Mouse (Mus musculus) MEL (cell line): ENCODE data around the gene Glipr1. TPM values are rescaled to one million over a fixed set of nuclear protein-coding genes. Genes with fewer than 3 reads are reported as not detected.
A peak's percentile ranks its signal among the peaks of the same experiment; 100 is the strongest.

Experiments used
- DNase-seq: peaks from one replicate; pipeline ENCODE4 v3.0.0; 2011; ENCODE audit warnings: low read depth, low spot score
- H3K27ac ChIP-seq: 2 replicates; pipeline ENCODE4 v1.5.1; 2012; ENCODE audit warnings: low read depth, mild to moderate bottlenecking, control low read depth, low read length, moderate library complexity; ENCODE audit not compliant: control insufficient read depth
- H3K27me3 ChIP-seq, 2 experiments: fragments of 150-350 bp in 1 of 2; sonication (generic) in 1 of 2; 2 replicates each; pipeline ENCODE4 v1.6.1; 2012; ENCODE audit warnings: low read length in 2 of 2, mild to moderate bottlenecking in 2 of 2, improper control_type of control experiment in 1 of 2, moderate library complexity in 1 of 2; ENCODE audit not compliant: insufficient read depth in 2 of 2, control insufficient read depth in 1 of 2
- H3K36me3 ChIP-seq, 2 experiments: 2 replicates each; pipeline ENCODE4 v1.6.1; 2012 to 2014; ENCODE audit warnings: low read length in 2 of 2, improper control_type of control experiment in 1 of 2, inconsistent platforms in 1 of 2, mild to moderate bottlenecking in 1 of 2; ENCODE audit not compliant: insufficient read depth in 2 of 2, control insufficient read depth in 1 of 2
- H3K4me1 ChIP-seq, 2 experiments: fragments of 150-350 bp in 1 of 2; sonication (generic) in 1 of 2; 2 replicates each; pipeline ENCODE4 v1.6.1; 2012; ENCODE audit warnings: low read length in 2 of 2, improper control_type of control experiment in 1 of 2, mild to moderate bottlenecking in 1 of 2; ENCODE audit not compliant: insufficient read depth in 2 of 2, control insufficient read depth in 1 of 2
- H3K4me3 ChIP-seq, 2 experiments: fragments of 150-350 bp in 1 of 2; sonication (generic) in 1 of 2; 2 replicates each; pipeline ENCODE4 v1.5.1; 2012; ENCODE audit warnings: low read depth in 2 of 2, low read length in 2 of 2, mild to moderate bottlenecking in 2 of 2, moderate library complexity in 2 of 2, control low read depth in 1 of 2, improper control_type of control experiment in 1 of 2; ENCODE audit not compliant: control insufficient read depth in 1 of 2, insufficient read depth in 1 of 2
- H3K79me2 ChIP-seq: 2 replicates; pipeline ENCODE4 v1.6.1; 2012; ENCODE audit warnings: mild to moderate bottlenecking, low read length, moderate library complexity; ENCODE audit not compliant: control insufficient read depth, poor library complexity, insufficient read depth
- H3K9ac ChIP-seq: 2 replicates; pipeline ENCODE4 v1.6.1; 2012; ENCODE audit warnings: low read depth, mild to moderate bottlenecking, control low read depth, low read length, moderate library complexity; ENCODE audit not compliant: control insufficient read depth, poor library complexity, severe bottlenecking
- H3K9me3 ChIP-seq: fragments of 150-350 bp; sonication (generic); replicated peaks from 2 replicates; pipeline ENCODE4 v1.6.1; 2012; ENCODE audit warnings: mild to moderate bottlenecking, low read length, improper control_type of control experiment, moderate library complexity; ENCODE audit not compliant: insufficient read depth
- BHLHE40 ChIP-seq: IDR thresholded peaks from 2 replicates; pipeline ENCODE4 v1.6.1; 2012; ENCODE audit warnings: low read depth, mild to moderate bottlenecking, inconsistent platforms, low read length, improper control_type of control experiment, borderline replicate concordance
- E2F4 ChIP-seq: IDR thresholded peaks from 2 replicates; pipeline ENCODE4 v1.6.1; 2011; ENCODE audit warnings: low read depth, low read length, improper control_type of control experiment, borderline replicate concordance
- ELF1 ChIP-seq: IDR thresholded peaks from 2 replicates; pipeline ENCODE4 v1.6.1; 2014; ENCODE audit warnings: low read depth, mild to moderate bottlenecking, inconsistent platforms, low read length, improper control_type of control experiment, moderate library complexity
- EP300 ChIP-seq, 2 experiments: IDR thresholded peaks; 2 replicates each; pipeline ENCODE4 v1.6.1; 2011; ENCODE audit warnings: improper control_type of control experiment in 2 of 2, low read length in 2 of 2, low read depth in 1 of 2, mild to moderate bottlenecking in 1 of 2
- ETS1 ChIP-seq: IDR thresholded peaks from 2 replicates; pipeline ENCODE4 v1.6.1; 2012; ENCODE audit warnings: low read depth, mild to moderate bottlenecking, inconsistent platforms, low read length, improper control_type of control experiment, moderate library complexity
- GABPA ChIP-seq: IDR thresholded peaks from 2 replicates; pipeline ENCODE4 v1.6.1; 2012; ENCODE audit warnings: low read depth, mild to moderate bottlenecking, inconsistent platforms, low read length, improper control_type of control experiment, moderate library complexity
- JUND ChIP-seq: IDR thresholded peaks from 2 replicates; pipeline ENCODE4 v1.6.1; 2011; ENCODE audit warnings: low read depth, mild to moderate bottlenecking, improper control_type of control experiment, low read length
- KAT2A ChIP-seq: conservative IDR thresholded peaks from 2 replicates; pipeline ENCODE4 v1.6.1; 2012; ENCODE audit warnings: low read depth, low read length, improper control_type of control experiment, inconsistent platforms
- MAFK ChIP-seq: IDR thresholded peaks from 2 replicates; pipeline ENCODE4 v1.6.1; 2011; ENCODE audit warnings: low read depth, mild to moderate bottlenecking, low read length, improper control_type of control experiment, borderline replicate concordance
- MAX ChIP-seq: IDR thresholded peaks from 2 replicates; pipeline ENCODE4 v1.6.1; 2011; ENCODE audit warnings: low read length, improper control_type of control experiment
- MAZ ChIP-seq: IDR thresholded peaks from 2 replicates; pipeline ENCODE4 v1.6.1; 2012; ENCODE audit warnings: low read depth, mild to moderate bottlenecking, inconsistent platforms, low read length, improper control_type of control experiment
- MEF2A ChIP-seq: IDR thresholded peaks from 2 replicates; pipeline ENCODE4 v1.6.1; 2014; ENCODE audit warnings: low read depth, mild to moderate bottlenecking, inconsistent platforms, low read length, improper control_type of control experiment; ENCODE audit not compliant: poor library complexity, insufficient replicate concordance, severe bottlenecking; ENCODE audit errors: extremely low read depth
- POLR2AphosphoS5 ChIP-seq: IDR thresholded peaks from 2 replicates; pipeline ENCODE4 v1.6.1; 2012; ENCODE audit warnings: low read depth, borderline replicate concordance, mild to moderate bottlenecking, inconsistent platforms, low read length, moderate library complexity, mixed read lengths
- RAD21 ChIP-seq: IDR thresholded peaks from 2 replicates; pipeline ENCODE4 v1.6.1; 2011; ENCODE audit warnings: mild to moderate bottlenecking, low read depth, low read length, improper control_type of control experiment
- RCOR1 ChIP-seq: IDR thresholded peaks from 2 replicates; pipeline ENCODE4 v1.6.1; 2012; ENCODE audit warnings: low read depth, mild to moderate bottlenecking, inconsistent platforms, low read length, improper control_type of control experiment
- TBP ChIP-seq: IDR thresholded peaks from 2 replicates; pipeline ENCODE4 v1.8.0; 2011; ENCODE audit warnings: low read depth, low read length, improper control_type of control experiment
- TCF12 ChIP-seq: IDR thresholded peaks from 2 replicates; pipeline ENCODE4 v1.6.1; 2014; ENCODE audit warnings: low read depth, mild to moderate bottlenecking, inconsistent platforms, low read length, improper control_type of control experiment, moderate library complexity
- USF1 ChIP-seq: IDR thresholded peaks from 2 replicates; pipeline ENCODE4 v1.6.1; 2014; ENCODE audit warnings: low read depth, mild to moderate bottlenecking, inconsistent platforms, low read length, improper control_type of control experiment, moderate library complexity
- ZNF384 ChIP-seq: IDR thresholded peaks from 2 replicates; pipeline ENCODE4 v1.6.1; 2012; ENCODE audit warnings: low read depth, mild to moderate bottlenecking, inconsistent platforms, low read length, improper control_type of control experiment
- polyA plus RNA-seq, 2 experiments: library from polyadenylated mRNA; stranded (reverse) in 1 of 2; unstranded in 1 of 2; fragments of >175 nt in 1 of 2; fragments of >200 nt in 1 of 2; gene quantifications; 2 replicates each; pipeline versions ENCODE4 v1.2.1 to v1.2.4; 2012; ENCODE audit warnings: low replicate concordance in 2 of 2, low read depth in 1 of 2; ENCODE audit not compliant: insufficient read length in 2 of 2, insufficient read depth in 1 of 2, missing spikeins in 1 of 2
- total RNA-seq: library from RNA; depleted of rRNA; stranded (reverse); fragments of 300-350 nt; gene quantifications from 2 replicates; pipeline ENCODE4 v1.2.3, GENCODE M21; 2012

Gene Glipr1
- total and polyA plus RNA-seq, 3 experiments, result 0.62 to 0.88 TPM; not detected in 1

GRCm38 (mm10) chr10:112001756-112002520, 493 bp downstream of the Glipr1 start (continued):
- TF ChIP-seq ZNF384 (no peak), POLR2AphosphoS5 (no peak), JUND (no peak), TCF12 (0 out of 2 replicates have a peak, but pooled peaks have one; percentile 39), MAX (0 out of 2 replicates have a peak, but pooled peaks have one; percentile 34), EP300 (IDR thresholded peaks at IDR 0.05; ENCODE audit: low read depth in 1 of 2, low read length in 2 of 2) (0 out of 4 replicates have a peak, but pooled peaks have one; percentile 20 to 32), MAZ (no peak), E2F4 (no peak)

- Histone ChIP-seq H3K36me3 (peaks cover 0 to 22% of the 10 kb centered on the region in 2 experiments; a peak in 2 of 4 replicates), H3K4me3 (no peak overlapping the region), H3K9ac (no peak overlapping the region), H3K27ac (peak overlapping the region; percentile 75), H3K27me3 (no peaks in the 10 kb centered on the region), H3K79me2 (no peaks in the 10 kb centered on the region), H3K4me1 (peaks cover 15 to 21% of the 10 kb centered on the region in 2 experiments), H3K9me3 (no peaks in the 10 kb centered on the region)
- TF ChIP-seq EP300 (IDR thresholded peaks at IDR 0.05; ENCODE audit: low read depth in 1 of 2, low read length in 2 of 2) (peak in 1 of 2 experiments; percentile 39; a peak in 1 of 4 replicates), ETS1 (peak; percentile 50; the same call in 1 of the 2 replicates), RAD21 (no peak)
- DNase-seq, result no peak
These were observed 1.1 kb downstream of the Glipr1 start for GRCm38 (mm10) chr10:112001350-112001749.

GRCm38 (mm10) chr10:112000568-112000967, 1.9 kb downstream of the Glipr1 start:
- Histone ChIP-seq H3K36me3 (peaks cover 0 to 22% of the 10 kb centered on the region in 2 experiments; a peak in 2 of 4 replicates), H3K27me3 (no peaks in the 10 kb centered on the region), H3K9ac (peak overlapping the region; percentile 11; the same call in 1 of the 2 replicates), H3K4me1 (peaks cover 15 to 21% of the 10 kb centered on the region in 2 experiments), H3K4me3 (no peak overlapping the region), H3K79me2 (no peaks in the 10 kb centered on the region), H3K9me3 (no peaks in the 10 kb centered on the region), H3K27ac (no peak overlapping the region; the same call in 1 of the 2 replicates)
- DNase-seq, result peak; percentile 49
- TF ChIP-seq POLR2AphosphoS5, result no peak
- no peak for TF ChIP-seq TBP
- peak; percentile 40; the same call in 1 of the 2 replicates for TF ChIP-seq ETS1
- no peak for TF ChIP-seq USF1
- TF ChIP-seq MAFK, result no peak
- TF ChIP-seq EP300 (IDR thresholded peaks at IDR 0.05; ENCODE audit: low read depth in 1 of 2, low read length in 2 of 2), result peak in 1 of 2 experiments; percentile 47; a peak in 1 of 4 replicates
- peak; percentile 43; the same call in 1 of the 2 replicates for TF ChIP-seq GABPA
- TF ChIP-seq RCOR1, result no peak
- TF ChIP-seq MAX, result no peak
- 0 out of 2 replicates have a peak, but pooled peaks have one; percentile 28 for TF ChIP-seq ZNF384
- no peak for TF ChIP-seq ELF1
- TF ChIP-seq MEF2A, result no peak
- TF ChIP-seq BHLHE40, result no peak
- no peak for TF ChIP-seq KAT2A
